Mouse (Mus musculus) MEL (cell line): ENCODE measurements at regions not wholly inside any gene's neighbourhood (a gene's known extent, or its start where the extent isn't known, plus 50 kb on each side); places are given as distances from the start of the nearest gene placed in this dataset.

Experiments used
- DNase-seq: peaks from one replicate; pipeline ENCODE4 v3.0.0; 2011; ENCODE audit warnings: low read depth, low spot score
- H3K27ac ChIP-seq: 2 replicates; pipeline ENCODE4 v1.5.1; 2012; ENCODE audit warnings: low read depth, mild to moderate bottlenecking, control low read depth, low read length, moderate library complexity; ENCODE audit not compliant: control insufficient read depth
- H3K27me3 ChIP-seq, 2 experiments: fragments of 150-350 bp in 1 of 2; sonication (generic) in 1 of 2; 2 replicates each; pipeline ENCODE4 v1.6.1; 2012; ENCODE audit warnings: low read length in 2 of 2, mild to moderate bottlenecking in 2 of 2, improper control_type of control experiment in 1 of 2, moderate library complexity in 1 of 2; ENCODE audit not compliant: insufficient read depth in 2 of 2, control insufficient read depth in 1 of 2
- H3K36me3 ChIP-seq, 2 experiments: 2 replicates each; pipeline ENCODE4 v1.6.1; 2012 to 2014; ENCODE audit warnings: low read length in 2 of 2, improper control_type of control experiment in 1 of 2, inconsistent platforms in 1 of 2, mild to moderate bottlenecking in 1 of 2; ENCODE audit not compliant: insufficient read depth in 2 of 2, control insufficient read depth in 1 of 2
- H3K4me1 ChIP-seq, 2 experiments: fragments of 150-350 bp in 1 of 2; sonication (generic) in 1 of 2; 2 replicates each; pipeline ENCODE4 v1.6.1; 2012; ENCODE audit warnings: low read length in 2 of 2, improper control_type of control experiment in 1 of 2, mild to moderate bottlenecking in 1 of 2; ENCODE audit not compliant: insufficient read depth in 2 of 2, control insufficient read depth in 1 of 2
- H3K4me3 ChIP-seq, 2 experiments: fragments of 150-350 bp in 1 of 2; sonication (generic) in 1 of 2; 2 replicates each; pipeline ENCODE4 v1.5.1; 2012; ENCODE audit warnings: low read depth in 2 of 2, low read length in 2 of 2, mild to moderate bottlenecking in 2 of 2, moderate library complexity in 2 of 2, control low read depth in 1 of 2, improper control_type of control experiment in 1 of 2; ENCODE audit not compliant: control insufficient read depth in 1 of 2, insufficient read depth in 1 of 2
- H3K79me2 ChIP-seq: 2 replicates; pipeline ENCODE4 v1.6.1; 2012; ENCODE audit warnings: mild to moderate bottlenecking, low read length, moderate library complexity; ENCODE audit not compliant: control insufficient read depth, poor library complexity, insufficient read depth
- H3K9ac ChIP-seq: 2 replicates; pipeline ENCODE4 v1.6.1; 2012; ENCODE audit warnings: low read depth, mild to moderate bottlenecking, control low read depth, low read length, moderate library complexity; ENCODE audit not compliant: control insufficient read depth, poor library complexity, severe bottlenecking
- H3K9me3 ChIP-seq: fragments of 150-350 bp; sonication (generic); replicated peaks from 2 replicates; pipeline ENCODE4 v1.6.1; 2012; ENCODE audit warnings: mild to moderate bottlenecking, low read length, improper control_type of control experiment, moderate library complexity; ENCODE audit not compliant: insufficient read depth
- BHLHE40 ChIP-seq: IDR thresholded peaks from 2 replicates; pipeline ENCODE4 v1.6.1; 2012; ENCODE audit warnings: low read depth, mild to moderate bottlenecking, inconsistent platforms, low read length, improper control_type of control experiment, borderline replicate concordance
- CHD2 ChIP-seq: IDR thresholded peaks from 2 replicates; pipeline ENCODE4 v1.6.1; 2011; ENCODE audit warnings: low read length, improper control_type of control experiment
- CTCF ChIP-seq, 3 experiments: IDR thresholded peaks in 2 of 3; conservative IDR thresholded peaks in 1 of 3; 2 replicates each; pipeline ENCODE4 v1.5.1; 2011 to 2012; ENCODE audit warnings: low read length in 3 of 3, low read depth in 2 of 3, mild to moderate bottlenecking in 2 of 3, improper control_type of control experiment in 1 of 3, inconsistent platforms in 1 of 3, mixed read lengths in 1 of 3, moderate library complexity in 1 of 3; ENCODE audit not compliant: control insufficient read depth in 1 of 3, insufficient read depth in 1 of 3, poor library complexity in 1 of 3, severe bottlenecking in 1 of 3
- EP300 ChIP-seq, 2 experiments: IDR thresholded peaks; 2 replicates each; pipeline ENCODE4 v1.6.1; 2011; ENCODE audit warnings: improper control_type of control experiment in 2 of 2, low read length in 2 of 2, low read depth in 1 of 2, mild to moderate bottlenecking in 1 of 2
- GABPA ChIP-seq: IDR thresholded peaks from 2 replicates; pipeline ENCODE4 v1.6.1; 2012; ENCODE audit warnings: low read depth, mild to moderate bottlenecking, inconsistent platforms, low read length, improper control_type of control experiment, moderate library complexity
- GATA1 ChIP-seq: IDR thresholded peaks from 2 replicates; pipeline ENCODE4 v1.6.1; 2011; ENCODE audit warnings: low read depth, low read length, improper control_type of control experiment
- HCFC1 ChIP-seq: IDR thresholded peaks from 2 replicates; pipeline ENCODE4 v1.6.1; 2012; ENCODE audit warnings: low read depth, mild to moderate bottlenecking, inconsistent platforms, low read length, improper control_type of control experiment, moderate library complexity
- MAFK ChIP-seq: IDR thresholded peaks from 2 replicates; pipeline ENCODE4 v1.6.1; 2011; ENCODE audit warnings: low read depth, mild to moderate bottlenecking, low read length, improper control_type of control experiment, borderline replicate concordance
- MAX ChIP-seq: IDR thresholded peaks from 2 replicates; pipeline ENCODE4 v1.6.1; 2011; ENCODE audit warnings: low read length, improper control_type of control experiment
- MAZ ChIP-seq: IDR thresholded peaks from 2 replicates; pipeline ENCODE4 v1.6.1; 2012; ENCODE audit warnings: low read depth, mild to moderate bottlenecking, inconsistent platforms, low read length, improper control_type of control experiment
- MXI1 ChIP-seq: IDR thresholded peaks from 2 replicates; pipeline ENCODE4 v1.6.1; 2011; ENCODE audit warnings: mild to moderate bottlenecking, low read depth, low read length, improper control_type of control experiment
- MYB ChIP-seq: IDR thresholded peaks from 2 replicates; pipeline ENCODE4 v1.6.1; 2011; ENCODE audit warnings: mild to moderate bottlenecking, low read depth, low read length, improper control_type of control experiment
- MYC ChIP-seq: IDR thresholded peaks from 2 replicates; pipeline ENCODE4 v1.6.1; 2011; ENCODE audit warnings: low read depth, mild to moderate bottlenecking, low read length, improper control_type of control experiment, moderate library complexity
- NELFE ChIP-seq: IDR thresholded peaks from 2 replicates; pipeline ENCODE4 v1.6.1; 2011; ENCODE audit warnings: low read depth, low read length, improper control_type of control experiment
- NRF1 ChIP-seq: IDR thresholded peaks from 2 replicates; pipeline ENCODE4 v1.6.1; 2014; ENCODE audit warnings: low read depth, mild to moderate bottlenecking, inconsistent platforms, low read length, improper control_type of control experiment, moderate library complexity; ENCODE audit not compliant: poor library complexity, insufficient read depth, severe bottlenecking
- POLR2AphosphoS2 ChIP-seq: IDR thresholded peaks from 2 replicates; pipeline ENCODE4 v1.6.1; 2011; ENCODE audit warnings: low read length, improper control_type of control experiment
- POLR2AphosphoS5 ChIP-seq: IDR thresholded peaks from 2 replicates; pipeline ENCODE4 v1.6.1; 2012; ENCODE audit warnings: low read depth, borderline replicate concordance, mild to moderate bottlenecking, inconsistent platforms, low read length, moderate library complexity, mixed read lengths
- RAD21 ChIP-seq: IDR thresholded peaks from 2 replicates; pipeline ENCODE4 v1.6.1; 2011; ENCODE audit warnings: mild to moderate bottlenecking, low read depth, low read length, improper control_type of control experiment
- RCOR1 ChIP-seq: IDR thresholded peaks from 2 replicates; pipeline ENCODE4 v1.6.1; 2012; ENCODE audit warnings: low read depth, mild to moderate bottlenecking, inconsistent platforms, low read length, improper control_type of control experiment
- SMC3 ChIP-seq: IDR thresholded peaks from 2 replicates; pipeline ENCODE4 v1.6.1; 2011; ENCODE audit warnings: low read depth, low read length, improper control_type of control experiment
- TAL1 ChIP-seq: IDR thresholded peaks from 2 replicates; pipeline ENCODE4 v1.6.1; 2012; ENCODE audit warnings: mild to moderate bottlenecking, inconsistent platforms, low read length, moderate library complexity, mixed read lengths
- TBP ChIP-seq: IDR thresholded peaks from 2 replicates; pipeline ENCODE4 v1.8.0; 2011; ENCODE audit warnings: low read depth, low read length, improper control_type of control experiment
- TCF12 ChIP-seq: IDR thresholded peaks from 2 replicates; pipeline ENCODE4 v1.6.1; 2014; ENCODE audit warnings: low read depth, mild to moderate bottlenecking, inconsistent platforms, low read length, improper control_type of control experiment, moderate library complexity
- UBTF ChIP-seq: IDR thresholded peaks from 2 replicates; pipeline ENCODE4 v1.6.1; 2012; ENCODE audit warnings: low read depth, mild to moderate bottlenecking, inconsistent platforms, low read length, improper control_type of control experiment, moderate library complexity, borderline replicate concordance; ENCODE audit not compliant: insufficient read depth
- USF1 ChIP-seq: IDR thresholded peaks from 2 replicates; pipeline ENCODE4 v1.6.1; 2014; ENCODE audit warnings: low read depth, mild to moderate bottlenecking, inconsistent platforms, low read length, improper control_type of control experiment, moderate library complexity
- USF2 ChIP-seq, 2 experiments: IDR thresholded peaks; 2 replicates each; pipeline ENCODE4 v1.6.1; 2011 to 2012; ENCODE audit warnings: improper control_type of control experiment in 2 of 2, low read length in 2 of 2, borderline replicate concordance in 1 of 2, inconsistent platforms in 1 of 2, low read depth in 1 of 2, mild to moderate bottlenecking in 1 of 2; ENCODE audit not compliant: insufficient read depth in 1 of 2
- ZKSCAN1 ChIP-seq: IDR thresholded peaks from 2 replicates; pipeline ENCODE4 v1.6.1; 2012; ENCODE audit warnings: low read depth, mild to moderate bottlenecking, inconsistent platforms, low read length, improper control_type of control experiment, moderate library complexity

GRCm38 (mm10) chr2:105504197-105504596 lies 105.1 kb upstream of the Rcn1 start:
- no peaks in the 10 kb centered on the region for H3K79me2 ChIP-seq
- no peak for TF ChIP-seq BHLHE40
- no peak for TF ChIP-seq POLR2AphosphoS5
- no peak for TF ChIP-seq GABPA
- TF ChIP-seq EP300 (IDR thresholded peaks at IDR 0.05; ENCODE audit: low read depth in 1 of 2, low read length in 2 of 2) = no peak
- TF ChIP-seq RAD21 = no peak
- no peak for TF ChIP-seq UBTF
- no peak for TF ChIP-seq GATA1
- TF ChIP-seq USF2 (IDR thresholded peaks at IDR 0.05; ENCODE audit: borderline replicate concordance in 1 of 2, insufficient read depth in 1 of 2, low read depth in 1 of 2, low read length in 2 of 2) = no peak
- TF ChIP-seq MAFK = no peak
- TF ChIP-seq NELFE = no peak
- TF ChIP-seq MYC = no peak
- TF ChIP-seq USF1 = no peak
- TF ChIP-seq TCF12 = no peak
- TF ChIP-seq SMC3 = no peak
- no peak for TF ChIP-seq NRF1
- no peak for TF ChIP-seq MAZ
- no peak for TF ChIP-seq ZKSCAN1
- no peak for TF ChIP-seq MYB
- TF ChIP-seq TBP = no peak
- TF ChIP-seq POLR2AphosphoS2 = no peak

DNA sequence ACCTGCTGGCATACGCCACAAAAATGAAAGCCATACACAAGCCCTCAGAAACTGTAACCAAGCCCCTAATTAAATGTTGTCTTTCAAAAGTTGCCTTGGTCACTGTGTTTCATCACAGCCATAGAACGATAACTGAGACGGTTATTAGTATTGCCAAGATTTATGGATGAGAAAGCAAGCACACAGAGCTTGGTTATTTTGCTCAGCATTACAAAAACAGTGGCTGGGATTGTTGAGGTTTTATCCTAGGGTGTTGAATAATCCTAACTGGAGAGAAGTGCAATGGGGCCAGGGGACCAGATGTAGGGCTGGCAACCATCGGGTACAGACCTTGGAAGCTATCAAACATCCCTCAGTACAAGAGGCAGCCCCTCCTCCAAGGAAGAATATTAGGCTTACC lies 106.4 kb upstream of the Rcn1 start:
- DNase-seq = no peak
- no peak overlapping the region for H3K27ac ChIP-seq
- no peaks in the 10 kb centered on the region for H3K36me3 ChIP-seq

More at GRCm38 (mm10) chr2:105504197-105504596, 105.1 kb upstream of the Rcn1 start:
- H3K27ac ChIP-seq = no peak overlapping the region
- no peaks in the 10 kb centered on the region; a peak in 1 of 4 replicates for H3K27me3 ChIP-seq
- no peaks in the 10 kb centered on the region for H3K36me3 ChIP-seq
- H3K4me3 ChIP-seq = no peak overlapping the region
- no peak overlapping the region for H3K9ac ChIP-seq
- no peaks in the 10 kb centered on the region for H3K4me1 ChIP-seq
- no peaks in the 10 kb centered on the region for H3K9me3 ChIP-seq
- no peak for DNase-seq

More for the DNA sequence above, 106.4 kb upstream of the Rcn1 start:
- Histone ChIP-seq H3K4me1 (no peaks in the 10 kb centered on the region), H3K27me3 (no peaks in the 10 kb centered on the region; a peak in 1 of 4 replicates), H3K9ac (no peak overlapping the region), H3K79me2 (no peaks in the 10 kb centered on the region), H3K4me3 (no peak overlapping the region), H3K9me3 (no peaks in the 10 kb centered on the region)
- TF ChIP-seq CHD2 = no peak
- TF ChIP-seq NRF1 = no peak
- no peak for TF ChIP-seq MYC
- TF ChIP-seq MAFK = no peak
- no peak for TF ChIP-seq ZKSCAN1
- no peak for TF ChIP-seq USF1
- no peak for TF ChIP-seq HCFC1
- no peak for TF ChIP-seq TAL1
- no peak for TF ChIP-seq CTCF (IDR thresholded peaks at IDR 0.05 in 2 of 3, conservative IDR thresholded peaks at IDR 0.05 in 1 of 3; ENCODE audit: control insufficient read depth in 1 of 3, insufficient read depth in 1 of 3, low read depth in 2 of 3, low read length in 3 of 3, poor library complexity in 1 of 3, severe bottlenecking in 1 of 3)
- no peak for TF ChIP-seq MXI1
- TF ChIP-seq RCOR1 = no peak
- no peak for TF ChIP-seq GATA1
- no peak for TF ChIP-seq MAX
